Mouse (Mus musculus) E14TG2a.4 (cell line): ENCODE measurements around the gene Tsc22d4.
A peak's percentile ranks its signal among the peaks of the same experiment; 100 is the strongest.

ENCODE experiments used
- H3K27me3 ChIP-seq: 2 replicates; pipeline ENCODE4 v1.6.1; 2014; ENCODE audit warnings: low read length, control low read depth; ENCODE audit not compliant: insufficient read depth
- H3K36me3 ChIP-seq: 2 replicates; pipeline ENCODE4 v1.6.1; 2014; ENCODE audit warnings: low read length, control low read depth; ENCODE audit not compliant: insufficient read depth
- H3K4me1 ChIP-seq: replicated peaks from 2 replicates; pipeline ENCODE4 v1.6.1; 2014; ENCODE audit warnings: low read depth, low read length, control low read depth
- H3K4me3 ChIP-seq: replicated peaks from 2 replicates; pipeline ENCODE4 v1.5.1; 2014; ENCODE audit warnings: mild to moderate bottlenecking, low read length
- H3K9me3 ChIP-seq: 2 replicates; pipeline ENCODE4 v1.6.1; 2014; ENCODE audit warnings: low read length, control low read depth
- CTCF ChIP-seq: conservative IDR thresholded peaks from 2 replicates; pipeline ENCODE4 v1.5.1; 2014; ENCODE audit warnings: low read length
- NANOG ChIP-seq: IDR thresholded peaks from 2 replicates; pipeline ENCODE4 v1.6.1; 2014; ENCODE audit warnings: borderline replicate concordance, low read length, mixed read lengths
- POU5F1 ChIP-seq: IDR thresholded peaks from 2 replicates; pipeline ENCODE4 v1.6.1; 2014; ENCODE audit warnings: low read length, borderline replicate concordance

Gene Tsc22d4

GRCm38 (mm10) chr5:137768475-137768874, 22.9 kb downstream of the Tsc22d4 start:
- no peaks in the 10 kb centered on the region for H3K36me3 ChIP-seq
- H3K27me3 ChIP-seq: no peaks in the 10 kb centered on the region
- no peak for TF ChIP-seq NANOG
- TF ChIP-seq POU5F1: no peak
- no peak for TF ChIP-seq CTCF
- H3K4me3 ChIP-seq: no peak overlapping the region
- peaks cover 56% of the 10 kb centered on the region for H3K4me1 ChIP-seq
- H3K9me3 ChIP-seq: no peaks in the 10 kb centered on the region

GRCm38 (mm10) chr5:137770709-137771108, 25.2 kb downstream of the Tsc22d4 start:
- no peaks in the 10 kb centered on the region for H3K9me3 ChIP-seq

DNA sequence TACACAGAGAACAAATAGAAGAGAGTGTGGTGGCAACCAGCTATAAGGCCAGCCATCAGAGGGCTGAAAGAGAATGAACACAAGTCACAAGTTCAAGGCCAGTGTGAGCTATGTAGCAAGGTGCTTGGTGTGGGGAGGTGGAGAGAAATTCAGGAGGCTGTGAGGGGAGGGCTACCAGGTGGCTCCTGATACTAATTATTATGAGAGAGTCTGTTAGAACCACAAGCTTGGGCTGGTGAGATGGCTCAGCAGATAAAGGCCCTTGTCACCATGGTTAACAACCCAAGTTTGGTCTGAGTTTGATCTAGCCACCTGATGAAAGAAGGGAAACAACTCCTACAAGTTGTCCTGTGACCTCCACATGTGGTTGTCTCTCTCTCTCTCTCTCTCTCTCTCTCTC, 27.2 kb downstream of the Tsc22d4 start:
- Histone ChIP-seq H3K36me3 (no peaks in the 10 kb centered on the region), H3K4me1 (peaks cover 65% of the 10 kb centered on the region), H3K27me3 (no peaks in the 10 kb centered on the region), H3K4me3 (no peak overlapping the region), H3K9me3 (no peaks in the 10 kb centered on the region)
- TF ChIP-seq NANOG: no peak
- TF ChIP-seq POU5F1: no peak
- TF ChIP-seq CTCF: no peak

More at GRCm38 (mm10) chr5:137770709-137771108, 25.2 kb downstream of the Tsc22d4 start:
- Histone ChIP-seq H3K36me3 (no peaks in the 10 kb centered on the region), H3K4me1 (peaks cover 48% of the 10 kb centered on the region), H3K4me3 (no peak overlapping the region), H3K27me3 (no peaks in the 10 kb centered on the region)
- TF ChIP-seq POU5F1 (no peak), CTCF (peak; percentile 91)

GRCm38 (mm10) chr5:137775587-137776290, 30.2 kb downstream of the Tsc22d4 start:
- no peaks in the 10 kb centered on the region for H3K27me3 ChIP-seq
- TF ChIP-seq CTCF (no peak), POU5F1 (no peak), NANOG (no peak)
- peaks cover 63% of the 10 kb centered on the region for H3K4me1 ChIP-seq
- no peaks in the 10 kb centered on the region for H3K9me3 ChIP-seq
- H3K4me3 ChIP-seq: peak overlapping the region; percentile 61
- peaks cover 11% of the 10 kb centered on the region for H3K36me3 ChIP-seq

DNA sequence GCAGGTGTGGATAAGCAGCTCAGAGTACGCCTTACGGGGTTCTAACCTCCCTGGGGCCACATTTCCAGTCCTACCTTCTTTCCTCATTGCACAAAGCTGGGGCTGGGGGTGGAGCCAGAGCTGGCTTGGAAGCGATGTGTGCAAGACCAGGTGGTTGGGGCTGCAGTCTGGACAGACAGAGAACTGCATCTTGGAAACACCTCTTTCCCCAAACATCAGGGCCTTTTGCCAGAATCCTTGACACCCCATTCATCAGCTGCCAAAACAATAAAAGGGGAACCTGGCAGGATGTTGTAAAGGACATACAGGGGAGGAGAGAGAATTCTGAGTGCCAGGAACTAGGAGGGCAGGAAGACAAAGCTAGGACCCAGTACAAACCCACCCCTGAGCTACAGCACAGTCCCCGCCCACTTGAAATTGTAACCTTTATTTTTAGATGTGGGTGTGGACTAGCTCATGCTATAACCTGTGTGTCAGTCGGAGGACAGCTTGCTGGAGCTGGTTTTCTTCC, 30.9 kb downstream of the Tsc22d4 start:
- TF ChIP-seq POU5F1: no peak
- no peak for TF ChIP-seq NANOG
- no peak for TF ChIP-seq CTCF
- peak overlapping the region; percentile 61 for H3K4me3 ChIP-seq
- no peaks in the 10 kb centered on the region for H3K27me3 ChIP-seq
- H3K4me1 ChIP-seq: peaks cover 69% of the 10 kb centered on the region
- no peaks in the 10 kb centered on the region for H3K9me3 ChIP-seq
- H3K36me3 ChIP-seq: peaks cover 19% of the 10 kb centered on the region

GRCm38 (mm10) chr5:137777267-137777845, 31.8 kb downstream of the Tsc22d4 start:
- TF ChIP-seq POU5F1 (no peak), CTCF (no peak), NANOG (no peak)
- H3K4me3 ChIP-seq: peak overlapping the region; percentile 99; the same call in 1 of the 2 replicates

DNA sequence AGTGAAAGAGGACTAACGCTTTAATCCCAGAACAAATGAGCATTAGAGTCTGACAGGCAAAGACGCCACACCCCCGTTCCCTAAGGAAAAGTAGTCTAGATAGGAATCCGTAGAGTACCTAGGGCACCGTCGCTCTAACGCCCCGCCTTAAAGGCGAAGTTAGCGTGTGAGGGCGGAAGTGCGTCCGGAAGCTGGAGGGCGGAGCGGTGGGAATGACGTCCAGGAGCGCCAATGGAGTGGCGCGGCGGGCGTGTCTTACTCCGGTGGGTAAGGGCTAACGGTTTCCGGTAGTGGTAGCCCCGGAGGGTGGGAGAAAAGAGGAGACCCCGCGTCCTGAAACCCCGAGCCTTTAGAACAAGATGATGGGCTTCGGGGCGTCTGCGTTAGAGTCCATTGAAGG, 33.1 kb downstream of the Tsc22d4 start, which contains the start of gene Ppp1r35:
TSS of gene Ppp1r35 (plus strand) at position 215 of the 400 bp plus-strand sequence.
- peaks cover 80% of the 10 kb centered on the region for H3K4me1 ChIP-seq
- H3K27me3 ChIP-seq: no peaks in the 10 kb centered on the region
- TF ChIP-seq POU5F1 (no peak), CTCF (no peak), NANOG (no peak)
- no peaks in the 10 kb centered on the region for H3K9me3 ChIP-seq
- peaks cover 40% of the 10 kb centered on the region for H3K36me3 ChIP-seq
- peak within 1 kb of the TSS; percentile 99 for H3K4me3 ChIP-seq

More at GRCm38 (mm10) chr5:137777267-137777845, 31.8 kb downstream of the Tsc22d4 start:
- H3K27me3 ChIP-seq: no peaks in the 10 kb centered on the region
- no peaks in the 10 kb centered on the region for H3K9me3 ChIP-seq
- H3K36me3 ChIP-seq: peaks cover 28% of the 10 kb centered on the region
- H3K4me1 ChIP-seq: peaks cover 75% of the 10 kb centered on the region

- Histone ChIP-seq H3K4me3 (peak overlapping the region; percentile 99), H3K27me3 (no peaks in the 10 kb centered on the region), H3K9me3 (no peaks in the 10 kb centered on the region), H3K36me3 (peaks cover 47% of the 10 kb centered on the region), H3K4me1 (peaks cover 87% of the 10 kb centered on the region)
- no peak for TF ChIP-seq POU5F1
- no peak for TF ChIP-seq CTCF
- no peak for TF ChIP-seq NANOG
These were observed 33.8 kb downstream of the Tsc22d4 start for GRCm38 (mm10) chr5:137779053-137779933.
